Mouse (Mus musculus): ENCODE measurements around the gene Rtn1. TPM values are rescaled to one million over a fixed set of nuclear protein-coding genes. Genes with fewer than 3 reads are reported as not detected.

Rtn1 gene
- polyA plus RNA-seq, 1 experiment from 2014 or later = 235 TPM

DNA sequence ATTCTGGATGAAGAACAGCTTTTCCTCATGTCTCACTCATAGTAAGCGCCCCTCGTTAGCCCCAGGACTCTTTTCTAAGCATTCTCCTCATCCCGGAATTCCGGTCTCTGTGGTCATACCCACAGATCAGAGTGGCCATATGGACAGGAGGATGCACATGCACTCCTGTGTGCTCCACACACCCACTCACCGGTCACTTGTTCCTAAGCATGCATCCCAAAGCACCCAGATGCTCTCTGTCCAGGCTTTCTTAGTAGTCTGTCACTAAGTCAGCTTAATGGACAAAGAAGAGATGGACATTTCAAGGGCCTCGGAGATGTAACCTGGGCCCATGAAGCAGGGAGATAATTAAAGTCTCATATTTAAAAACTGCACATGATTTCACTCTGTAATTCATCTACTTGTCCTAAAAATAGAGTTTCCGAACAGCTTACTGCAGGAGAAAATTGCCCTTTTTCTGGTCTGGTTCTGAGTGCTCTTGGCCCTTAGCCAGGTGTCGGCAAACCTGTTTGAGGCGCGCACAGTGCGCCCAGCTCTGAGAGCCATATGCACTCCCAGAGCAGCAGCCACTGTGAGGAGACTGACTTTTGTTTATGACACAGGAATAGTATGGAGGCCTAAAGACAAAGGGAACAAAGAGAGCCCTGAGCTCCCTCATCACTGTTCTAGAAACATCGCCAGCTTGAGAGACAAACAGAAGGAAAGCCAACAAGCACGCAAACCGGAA lies 19.3 kb downstream of the Rtn1 start:
- no peak overlapping the region for H3K4me2 ChIP-seq (ENCODE audit: low read depth, low read length, severe bottlenecking)
- H3K27ac ChIP-seq (ENCODE audit: low read depth, low read length) = no peak overlapping the region
- H3K9me3 ChIP-seq (ENCODE audit: control insufficient read depth, low read length) = no peaks in the 10 kb centered on the region
- H3K36me3 ChIP-seq (ENCODE audit: control insufficient read depth, insufficient read depth, low read length) = no peaks in the 10 kb centered on the region
- H3K4me3 ChIP-seq (ENCODE audit: low read depth, low read length) = no peak overlapping the region
- no peaks in the 10 kb centered on the region for H3K27me3 ChIP-seq (ENCODE audit: control insufficient read depth, insufficient read depth, low read length)
- no peak overlapping the region for H3K9ac ChIP-seq (ENCODE audit: low read length)
- ATAC-seq (replicated peaks; ENCODE audit: low FRiP score) (no peak), DNase-seq (ENCODE audit: low spot score) (no peak)
- H3K4me1 ChIP-seq (replicated peaks; ENCODE audit: control insufficient read depth, insufficient read depth, low read length) = no peaks in the 10 kb centered on the region
- 89% methylated on average over 14 of the region's 14 CpGs for WGBS

DNA sequence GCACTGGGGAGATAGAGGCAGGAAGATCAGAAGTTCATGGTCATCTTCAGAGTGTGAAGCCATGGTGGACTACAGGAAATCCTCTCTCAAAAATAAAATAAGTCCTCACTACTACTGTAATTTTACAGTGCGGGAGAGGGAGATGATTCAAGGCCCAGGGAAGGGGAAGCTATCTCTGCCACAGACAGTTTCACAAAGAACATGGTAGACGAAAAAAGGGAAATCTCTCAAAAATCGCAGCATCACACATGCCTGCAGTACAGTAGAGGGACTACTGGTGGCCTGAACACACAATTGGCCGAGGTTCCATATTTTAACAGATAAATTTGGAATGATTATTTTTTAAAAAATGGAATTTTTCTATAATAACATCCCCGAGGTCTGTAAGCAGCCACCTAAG lies 20.0 kb downstream of the Rtn1 start:
- Histone ChIP-seq H3K4me3 (ENCODE audit: low read depth, low read length) (no peak overlapping the region), H3K9me3 (ENCODE audit: control insufficient read depth, low read length) (no peaks in the 10 kb centered on the region), H3K9ac (ENCODE audit: low read length) (no peak overlapping the region), H3K4me2 (ENCODE audit: low read depth, low read length, severe bottlenecking) (no peak overlapping the region), H3K36me3 (ENCODE audit: control insufficient read depth, insufficient read depth, low read length) (no peaks in the 10 kb centered on the region), H3K27me3 (ENCODE audit: control insufficient read depth, insufficient read depth, low read length) (no peaks in the 10 kb centered on the region), H3K27ac (ENCODE audit: low read depth, low read length) (no peak overlapping the region), H3K4me1 (replicated peaks; ENCODE audit: control insufficient read depth, insufficient read depth, low read length) (no peaks in the 10 kb centered on the region)
- ATAC-seq (replicated peaks; ENCODE audit: low FRiP score) (no peak), DNase-seq (ENCODE audit: low spot score) (no peak)
- WGBS = 90% methylated on average over 5 of the region's 5 CpGs

DNA sequence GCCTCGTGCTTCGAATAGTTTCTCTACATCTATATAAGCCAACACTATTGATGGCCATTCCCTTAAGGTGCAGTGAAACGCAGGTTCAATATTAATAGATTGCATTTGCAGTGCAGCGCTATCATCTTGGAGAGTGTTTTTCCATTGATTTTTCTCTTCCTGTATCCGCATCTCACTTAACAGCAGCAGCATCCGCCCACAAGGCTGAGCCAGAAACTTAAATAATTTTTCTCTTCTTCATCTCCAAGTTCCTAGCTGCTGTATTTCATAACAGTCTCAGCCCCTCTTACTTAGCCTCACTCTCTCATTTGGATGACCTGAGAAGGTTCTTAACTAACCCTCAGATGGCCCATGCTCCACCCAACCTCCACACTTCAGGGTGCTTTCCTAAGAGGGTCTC lies 20.7 kb downstream of the Rtn1 start:
- H3K36me3 ChIP-seq (ENCODE audit: control insufficient read depth, insufficient read depth, low read length) = no peaks in the 10 kb centered on the region
- DNase-seq (ENCODE audit: low spot score) = no peak

DNA sequence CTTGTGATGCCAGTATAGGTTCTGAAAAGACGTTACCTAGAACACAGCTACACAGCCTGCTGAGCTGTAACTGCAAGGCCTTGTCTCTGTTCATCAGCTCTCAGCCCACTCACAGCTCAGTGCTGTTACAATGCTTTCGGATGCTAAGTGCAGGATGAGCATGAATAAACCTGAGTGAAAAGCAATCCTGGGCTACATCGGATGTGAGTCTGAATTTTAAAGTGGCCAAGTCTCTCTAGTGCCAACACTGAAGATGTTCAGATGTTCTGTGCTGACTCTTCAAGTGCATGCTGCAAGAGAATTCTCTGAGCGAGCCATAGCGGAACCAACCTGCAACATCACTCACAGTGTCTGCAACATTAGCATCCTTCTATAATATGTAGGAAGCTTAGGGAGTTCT lies 32.5 kb downstream of the Rtn1 start:
- Histone ChIP-seq H3K27ac (ENCODE audit: low read depth, low read length) (no peak overlapping the region), H3K9ac (ENCODE audit: low read length) (no peak overlapping the region), H3K36me3 (ENCODE audit: control insufficient read depth, insufficient read depth, low read length) (no peaks in the 10 kb centered on the region), H3K4me3 (ENCODE audit: low read depth, low read length) (no peak overlapping the region), H3K4me1 (replicated peaks; ENCODE audit: control insufficient read depth, insufficient read depth, low read length) (peaks cover 14% of the 10 kb centered on the region), H3K9me3 (ENCODE audit: control insufficient read depth, low read length) (no peaks in the 10 kb centered on the region), H3K4me2 (ENCODE audit: low read depth, low read length, severe bottlenecking) (no peak overlapping the region), H3K27me3 (ENCODE audit: control insufficient read depth, insufficient read depth, low read length) (no peaks in the 10 kb centered on the region)
- DNase-seq (ENCODE audit: low spot score) = no peak
- 84% methylated on average over 5 of the region's 5 CpGs for WGBS
- no peak for ATAC-seq (replicated peaks; ENCODE audit: low FRiP score)

More for the DNA sequence above, 20.7 kb downstream of the Rtn1 start:
- H3K4me2 ChIP-seq (ENCODE audit: low read depth, low read length, severe bottlenecking) = no peak overlapping the region
- no peaks in the 10 kb centered on the region for H3K9me3 ChIP-seq (ENCODE audit: control insufficient read depth, low read length)
- H3K27me3 ChIP-seq (ENCODE audit: control insufficient read depth, insufficient read depth, low read length) = no peaks in the 10 kb centered on the region
- H3K9ac ChIP-seq (ENCODE audit: low read length) = no peak overlapping the region
- H3K4me1 ChIP-seq (replicated peaks; ENCODE audit: control insufficient read depth, insufficient read depth, low read length) = no peaks in the 10 kb centered on the region
- no peak overlapping the region for H3K27ac ChIP-seq (ENCODE audit: low read depth, low read length)
- H3K4me3 ChIP-seq (ENCODE audit: low read depth, low read length) = no peak overlapping the region
- ATAC-seq (replicated peaks; ENCODE audit: low FRiP score) = no peak
- WGBS = 91% methylated on average over 6 of the region's 6 CpGs

DNA sequence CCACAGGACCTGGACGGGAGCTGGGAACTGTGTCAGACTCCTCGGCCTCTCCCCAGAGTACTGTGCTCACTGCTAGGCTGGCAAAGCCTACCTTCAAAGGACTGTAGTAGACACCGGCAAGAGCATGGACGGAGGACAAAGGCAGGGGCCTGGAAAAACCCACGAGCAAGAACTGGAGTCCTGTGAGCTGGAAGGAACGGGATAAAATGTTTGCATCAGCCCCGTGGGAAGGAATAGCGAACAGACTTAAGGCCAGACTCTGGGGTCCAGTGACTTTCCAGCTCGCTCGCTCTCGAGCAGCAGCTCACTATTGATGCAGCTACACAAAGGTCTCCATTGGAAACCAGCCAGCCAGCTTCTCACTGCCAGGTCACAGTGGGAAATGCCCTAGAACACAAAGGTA lies 34.0 kb downstream of the Rtn1 start:
- peak overlapping the region; percentile 44 for H3K27ac ChIP-seq (ENCODE audit: low read depth, low read length)
- H3K9me3 ChIP-seq (ENCODE audit: control insufficient read depth, low read length) = no peaks in the 10 kb centered on the region
- no peaks in the 10 kb centered on the region for H3K27me3 ChIP-seq (ENCODE audit: control insufficient read depth, insufficient read depth, low read length)
- ATAC-seq (replicated peaks; ENCODE audit: low FRiP score) = peak; percentile 78
- no peaks in the 10 kb centered on the region for H3K36me3 ChIP-seq (ENCODE audit: control insufficient read depth, insufficient read depth, low read length)
- no peak overlapping the region for H3K4me3 ChIP-seq (ENCODE audit: low read depth, low read length)
- WGBS = 9% methylated on average over 11 of the region's 11 CpGs
- H3K9ac ChIP-seq (ENCODE audit: low read length) = peak overlapping the region; percentile 50
- H3K4me2 ChIP-seq (ENCODE audit: low read depth, low read length, severe bottlenecking) = peak overlapping the region; percentile 24
- peak; percentile 69 for DNase-seq (ENCODE audit: low spot score)
- H3K4me1 ChIP-seq (replicated peaks; ENCODE audit: control insufficient read depth, insufficient read depth, low read length) = peaks cover 14% of the 10 kb centered on the region

DNA sequence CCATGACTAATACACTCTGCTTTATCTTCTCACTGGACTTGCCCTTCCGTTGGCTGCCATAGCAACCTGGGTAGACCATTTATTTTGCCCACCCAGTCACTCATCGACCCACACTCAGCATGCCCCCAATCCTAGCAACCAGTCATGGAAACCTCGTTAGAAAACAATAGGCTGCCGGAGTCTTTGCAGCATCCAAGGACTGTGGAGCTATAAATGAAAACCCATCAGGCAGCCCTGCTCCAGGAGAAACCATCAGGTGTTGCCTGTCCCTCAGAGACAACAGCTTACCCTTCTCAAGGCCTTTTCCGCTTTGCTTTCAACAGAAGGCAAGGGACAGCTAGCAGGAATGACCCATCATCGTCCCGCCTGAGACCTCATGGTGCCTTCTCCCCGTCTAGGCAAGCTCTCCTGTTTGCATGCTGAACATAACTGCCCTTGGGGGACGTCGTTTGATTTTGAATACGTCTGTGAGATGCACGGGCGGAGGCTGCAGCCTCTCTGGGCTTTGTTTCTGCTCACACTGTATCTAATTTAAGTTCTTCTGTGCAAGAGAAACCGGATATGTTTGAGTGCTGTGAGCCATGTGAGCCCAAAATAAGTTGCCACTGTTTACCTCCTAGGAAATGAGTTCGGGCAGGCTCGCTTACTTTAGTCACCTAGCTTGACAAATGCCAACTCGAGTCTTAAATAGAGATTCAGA lies 34.8 kb downstream of the Rtn1 start:
- ATAC-seq (replicated peaks; ENCODE audit: low FRiP score) (peak; percentile 70), DNase-seq (ENCODE audit: low spot score) (peak; percentile 61)
- Histone ChIP-seq H3K9me3 (ENCODE audit: control insufficient read depth, low read length) (no peaks in the 10 kb centered on the region), H3K27ac (ENCODE audit: low read depth, low read length) (no peak overlapping the region; the same call in 1 of the 2 replicates), H3K4me1 (replicated peaks; ENCODE audit: control insufficient read depth, insufficient read depth, low read length) (peaks cover 14% of the 10 kb centered on the region), H3K9ac (ENCODE audit: low read length) (no peak overlapping the region; the same call in 1 of the 2 replicates), H3K36me3 (ENCODE audit: control insufficient read depth, insufficient read depth, low read length) (no peaks in the 10 kb centered on the region), H3K4me3 (ENCODE audit: low read depth, low read length) (no peak overlapping the region), H3K27me3 (ENCODE audit: control insufficient read depth, insufficient read depth, low read length) (no peaks in the 10 kb centered on the region), H3K4me2 (ENCODE audit: low read depth, low read length, severe bottlenecking) (peak overlapping the region; percentile 18; the same call in 1 of the 2 replicates)
- 39% methylated on average over 17 of the region's 17 CpGs for WGBS

DNA sequence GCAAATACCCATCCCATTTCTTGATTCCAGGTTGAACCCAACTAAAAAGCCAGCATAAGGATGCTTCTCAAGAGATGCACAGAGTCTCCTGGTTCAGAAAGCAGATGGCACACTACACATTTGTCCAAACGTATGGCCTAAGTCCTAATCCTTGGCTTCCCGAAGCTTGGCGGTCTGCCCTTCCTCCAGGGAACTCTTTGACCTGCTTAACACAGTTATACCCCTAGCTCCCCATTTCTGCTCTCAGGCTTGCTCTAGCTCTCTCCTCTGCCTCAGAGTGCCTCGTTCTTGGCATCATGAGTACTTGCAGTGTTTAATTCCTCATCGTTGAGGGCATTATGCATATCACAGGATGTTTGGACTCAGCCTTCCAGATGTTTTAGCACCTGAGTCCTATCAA lies 38.8 kb downstream of the Rtn1 start:
- H3K27ac ChIP-seq (ENCODE audit: low read depth, low read length) = no peak overlapping the region
- H3K4me2 ChIP-seq (ENCODE audit: low read depth, low read length, severe bottlenecking) = no peak overlapping the region
- H3K36me3 ChIP-seq (ENCODE audit: control insufficient read depth, insufficient read depth, low read length) = no peaks in the 10 kb centered on the region
- no peaks in the 10 kb centered on the region for H3K27me3 ChIP-seq (ENCODE audit: control insufficient read depth, insufficient read depth, low read length)
- peaks cover 15% of the 10 kb centered on the region for H3K4me1 ChIP-seq (replicated peaks; ENCODE audit: control insufficient read depth, insufficient read depth, low read length)
- DNase-seq (ENCODE audit: low spot score) (no peak), ATAC-seq (replicated peaks; ENCODE audit: low FRiP score) (no peak)
- no peak overlapping the region for H3K4me3 ChIP-seq (ENCODE audit: low read depth, low read length)
- no peak overlapping the region for H3K9ac ChIP-seq (ENCODE audit: low read length)
- H3K9me3 ChIP-seq (ENCODE audit: control insufficient read depth, low read length) = no peaks in the 10 kb centered on the region
- 79% methylated on average over 5 of the region's 5 CpGs for WGBS

DNA sequence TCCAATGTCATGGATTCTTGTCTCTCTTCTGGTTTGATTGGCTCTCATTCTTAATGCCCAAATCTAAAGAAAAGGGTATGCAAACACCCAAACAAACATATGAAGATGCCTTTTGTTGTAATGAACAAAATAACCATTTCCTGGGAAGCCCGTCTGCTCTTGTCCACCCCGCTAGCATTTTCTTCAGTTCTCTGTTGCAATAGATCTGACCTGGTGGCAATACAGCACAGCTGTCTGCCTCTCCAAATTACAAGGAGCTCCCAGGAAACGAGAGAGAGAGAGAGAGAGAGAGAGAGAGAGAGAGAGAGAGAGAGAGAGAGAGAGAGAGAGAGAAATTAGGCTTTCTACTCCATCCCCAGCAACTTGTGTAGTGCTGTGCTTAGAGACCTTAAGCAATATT lies 42.1 kb downstream of the Rtn1 start:
- no peaks in the 10 kb centered on the region for H3K27me3 ChIP-seq (ENCODE audit: control insufficient read depth, insufficient read depth, low read length)
- H3K4me1 ChIP-seq (replicated peaks; ENCODE audit: control insufficient read depth, insufficient read depth, low read length) = peaks cover 4% of the 10 kb centered on the region
- no peak overlapping the region for H3K27ac ChIP-seq (ENCODE audit: low read depth, low read length)
- no peak overlapping the region for H3K9ac ChIP-seq (ENCODE audit: low read length)
- H3K9me3 ChIP-seq (ENCODE audit: control insufficient read depth, low read length) = no peaks in the 10 kb centered on the region
- H3K4me2 ChIP-seq (ENCODE audit: low read depth, low read length, severe bottlenecking) = no peak overlapping the region
- H3K4me3 ChIP-seq (ENCODE audit: low read depth, low read length) = no peak overlapping the region
- no peaks in the 10 kb centered on the region for H3K36me3 ChIP-seq (ENCODE audit: control insufficient read depth, insufficient read depth, low read length)
- no peak for ATAC-seq (replicated peaks; ENCODE audit: low FRiP score)
- WGBS = 56% methylated on average over 3 of the region's 3 CpGs
- DNase-seq (ENCODE audit: low spot score) = no peak

DNA sequence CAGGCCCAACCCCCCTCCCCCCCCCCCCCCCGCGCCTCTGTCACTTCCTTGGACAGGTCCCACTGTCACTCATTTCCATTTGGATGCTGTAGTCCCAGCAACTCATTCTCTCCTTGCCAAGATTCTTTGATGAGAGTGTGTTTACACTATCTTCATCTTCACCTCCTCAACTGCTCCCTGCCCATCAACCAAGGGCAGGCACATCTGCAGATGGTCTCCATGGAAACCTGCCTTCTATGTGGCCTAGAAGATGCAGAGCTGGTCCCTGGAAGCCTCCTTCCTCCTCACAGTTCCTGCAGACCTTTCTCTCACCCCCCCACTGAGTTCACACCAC lies 42.8 kb downstream of the Rtn1 start:
- Histone ChIP-seq H3K36me3 (ENCODE audit: control insufficient read depth, insufficient read depth, low read length) (no peaks in the 10 kb centered on the region), H3K4me3 (ENCODE audit: low read depth, low read length) (no peak overlapping the region), H3K4me2 (ENCODE audit: low read depth, low read length, severe bottlenecking) (no peak overlapping the region), H3K4me1 (replicated peaks; ENCODE audit: control insufficient read depth, insufficient read depth, low read length) (peaks cover 4% of the 10 kb centered on the region), H3K27me3 (ENCODE audit: control insufficient read depth, insufficient read depth, low read length) (no peaks in the 10 kb centered on the region), H3K27ac (ENCODE audit: low read depth, low read length) (no peak overlapping the region), H3K9me3 (ENCODE audit: control insufficient read depth, low read length) (no peaks in the 10 kb centered on the region), H3K9ac (ENCODE audit: low read length) (no peak overlapping the region)
- ATAC-seq (replicated peaks; ENCODE audit: low FRiP score) (peak; percentile 27; the same call in 1 of the 2 replicates), DNase-seq (ENCODE audit: low spot score) (no peak)
- WGBS = 100% methylated on average over 2 of the region's 2 CpGs
